Mouse (Mus musculus): ENCODE measurements around the gene G6pdx.

DNA sequence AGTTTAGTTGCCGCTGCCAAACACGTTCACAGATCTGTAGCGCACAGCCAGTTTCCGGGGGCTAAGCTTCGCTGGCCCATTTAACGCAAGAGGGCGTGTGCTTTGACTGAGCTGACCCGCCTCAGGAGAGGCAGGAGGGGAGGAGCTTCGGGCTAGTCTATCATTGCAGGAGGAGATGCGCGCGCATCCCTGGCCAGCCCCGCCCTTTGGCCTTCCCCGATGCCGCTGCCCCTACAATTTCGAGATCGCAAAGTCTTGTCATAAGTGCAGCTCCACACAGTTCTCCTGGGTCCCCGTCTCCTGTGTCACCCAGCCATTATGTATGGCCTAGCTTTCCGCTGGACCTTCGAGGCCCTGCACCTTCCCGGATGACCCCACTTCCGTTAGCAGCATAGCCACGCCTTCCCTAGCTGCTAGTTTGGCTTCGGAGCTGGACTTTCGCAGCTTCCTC, at the start of gene G6pdx:
- TF ChIP-seq CEBPB (IDR thresholded peaks at IDR 0.05; ENCODE audit: insufficient read depth, poor library complexity, severe bottlenecking) (no peak), POLR2A (IDR thresholded peaks at IDR 0.05; ENCODE audit: insufficient read length, low read depth) (peak; percentile 70), E2F4 (IDR thresholded peaks at IDR 0.05; ENCODE audit: insufficient read depth) (no peak), MYOG (IDR thresholded peaks at IDR 0.05; ENCODE audit: control insufficient read depth in 1 of 3, insufficient read depth in 1 of 3, insufficient read length in 2 of 3, low read depth in 2 of 3) (no peak), USF1 (IDR thresholded peaks at IDR 0.05; ENCODE audit: low read depth) (no peak), TCF12 (IDR thresholded peaks at IDR 0.05; ENCODE audit: insufficient read depth, poor library complexity, severe bottlenecking) (no peak), POLR2AphosphoS2 (IDR thresholded peaks at IDR 0.05; ENCODE audit: insufficient read length, low read depth) (peak; percentile 62), MAX (IDR thresholded peaks at IDR 0.05; ENCODE audit: low read depth) (no peak)

Measured in myocyte (in vitro differentiated cells).